Mouse (Mus musculus): ENCODE results near the gene Iqcn.

Iqcn gene

GRCm38 (mm10) chr8:70755661-70756475 lies 52.6 kb downstream of the Iqcn start:
- no peak for DNase-seq (ENCODE audit: low read depth)

DNA sequence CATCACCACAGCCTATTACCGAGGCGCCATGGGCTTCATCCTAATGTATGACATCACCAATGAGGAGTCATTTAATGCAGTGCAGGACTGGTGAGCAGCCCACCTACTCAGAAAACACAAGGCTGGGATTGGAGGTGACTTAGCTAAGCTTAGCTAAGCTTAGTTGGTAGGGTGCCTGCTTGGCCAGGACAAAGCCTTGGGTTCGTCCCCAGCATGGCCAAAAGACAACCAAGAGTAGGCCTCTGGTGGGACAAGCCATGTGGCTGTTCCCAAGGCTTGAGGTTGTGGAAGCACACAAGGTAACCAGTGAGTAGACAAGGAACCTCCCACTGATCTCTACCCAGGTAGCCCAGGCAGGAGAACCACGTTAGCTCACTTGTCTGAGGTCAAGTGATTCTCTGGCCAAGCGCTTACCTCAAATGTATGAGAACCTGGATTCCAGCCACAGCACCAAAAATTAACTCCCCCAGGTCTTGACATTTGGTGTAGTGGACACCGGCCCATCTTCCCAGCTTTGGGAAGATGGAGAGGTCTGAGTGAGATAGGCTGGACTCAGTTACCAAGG lies 53.3 kb downstream of the Iqcn start:
- DNase-seq (ENCODE audit: low read depth), result no peak

- no peak for DNase-seq (ENCODE audit: low read depth)
Observed at GRCm38 (mm10) chr8:70757523-70758307, 54.5 kb downstream of the Iqcn start.

DNA sequence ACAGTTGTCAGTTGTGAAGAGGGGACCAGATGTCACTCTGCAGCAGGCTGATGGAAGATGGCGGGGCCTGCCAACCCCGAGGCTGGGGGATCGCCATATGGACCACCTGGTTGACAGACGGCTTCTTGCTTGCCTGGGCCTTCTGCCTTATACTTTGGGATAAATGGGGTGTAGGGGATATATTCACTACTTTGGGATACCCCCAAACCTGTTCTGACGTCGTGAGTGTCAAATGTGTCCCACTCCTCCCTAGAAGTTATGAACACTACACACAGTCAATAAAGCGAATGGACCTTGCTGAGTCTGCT lies 55.0 kb downstream of the Iqcn start:
- DNase-seq (ENCODE audit: low read depth), result no peak

GRCm38 (mm10) chr8:70758616-70759561 lies 55.6 kb downstream of the Iqcn start:
- no peak for DNase-seq (ENCODE audit: low read depth)

DNA sequence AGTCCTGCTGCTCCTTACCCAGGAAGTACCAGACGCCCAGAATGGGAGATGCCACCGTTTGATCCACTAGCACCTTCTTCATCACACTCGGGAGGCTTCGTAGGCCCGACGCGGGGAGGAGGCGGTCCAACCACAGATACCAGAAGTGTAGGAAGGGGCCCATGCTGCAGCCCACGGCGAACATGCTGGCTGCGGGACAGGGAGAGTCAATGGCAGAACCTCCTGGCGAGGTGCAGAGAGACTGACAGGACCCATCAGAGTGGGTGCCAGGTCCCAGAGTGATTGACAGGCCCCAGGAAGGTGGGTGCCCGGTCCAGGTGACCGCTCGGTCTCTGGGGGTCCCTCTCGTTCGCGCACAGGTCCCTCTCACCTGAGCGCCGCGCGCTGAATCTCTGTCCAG lies 57.1 kb downstream of the Iqcn start:
- DNase-seq (ENCODE audit: low read depth), result no peak

DNA sequence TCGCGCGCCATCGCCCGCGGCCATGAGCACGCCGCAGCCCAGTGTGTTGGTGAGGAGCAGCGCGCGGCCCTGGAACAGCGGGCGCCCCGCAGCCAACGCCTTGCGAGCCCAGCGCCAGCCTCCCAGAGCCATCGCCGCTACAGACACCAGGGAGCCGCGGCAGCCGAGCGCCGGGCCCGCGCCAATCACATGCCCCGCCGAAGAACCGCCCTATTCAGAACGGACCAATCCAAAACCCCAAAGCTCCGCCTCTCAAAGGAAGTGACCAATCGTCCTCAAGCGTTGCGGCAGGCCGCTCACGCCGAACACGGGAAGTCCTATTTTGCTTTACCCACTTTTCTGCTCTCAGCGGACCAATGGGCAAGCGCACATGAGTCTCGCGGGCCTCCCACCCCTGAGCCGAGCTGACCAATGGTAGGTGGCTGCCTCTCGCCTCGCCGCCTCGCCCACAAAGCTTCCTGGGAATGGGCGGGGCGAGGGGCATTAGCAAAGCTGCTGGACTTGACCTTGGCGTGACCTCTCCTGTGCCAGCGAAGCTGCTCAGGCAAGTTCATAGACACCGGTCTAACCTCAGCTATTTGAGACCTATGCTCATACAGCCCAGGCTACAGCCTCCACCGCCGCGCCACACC lies 57.6 kb downstream of the Iqcn start, which contains the start of gene Mpv17l2:
Mpv17l2 (minus strand) TSS at position 172 of the 632 bp plus-strand sequence.
- peak; percentile 98 for DNase-seq (ENCODE audit: low read depth)

GRCm38 (mm10) chr8:70762118-70762517 lies 58.9 kb downstream of the Iqcn start:
- DNase-seq (ENCODE audit: low read depth), result no peak

- no peak for DNase-seq (ENCODE audit: low read depth)
Observed at GRCm38 (mm10) chr8:70763354-70763753, 60.1 kb downstream of the Iqcn start.

DNA sequence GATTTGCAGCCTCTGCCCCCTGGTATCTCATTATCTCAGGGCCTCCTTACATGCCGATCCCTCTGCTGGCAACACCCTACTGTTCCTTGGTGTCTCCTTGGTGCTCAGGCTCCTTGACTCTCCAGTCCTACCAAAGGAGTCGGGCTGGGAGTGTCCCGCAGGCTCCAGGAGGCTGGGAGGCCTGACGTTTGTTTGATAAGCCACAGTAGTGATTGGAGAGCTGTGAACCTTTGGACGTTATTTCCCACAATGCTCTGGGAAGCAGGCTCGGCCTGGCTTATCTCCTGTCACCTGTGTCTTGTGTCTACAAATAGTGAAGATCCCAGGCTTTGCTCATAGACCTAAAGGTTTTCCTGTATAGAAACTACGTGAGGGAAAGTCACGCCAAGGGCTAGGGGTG lies 60.8 kb downstream of the Iqcn start:
- no peak for DNase-seq (ENCODE audit: low read depth)

GRCm38 (mm10) chr8:70764676-70765075 lies 61.4 kb downstream of the Iqcn start:
- no peak for DNase-seq (ENCODE audit: low read depth)

- no peak for DNase-seq (ENCODE audit: low read depth)
Observed at GRCm38 (mm10) chr8:70765329-70765728, 62.1 kb downstream of the Iqcn start.

DNA sequence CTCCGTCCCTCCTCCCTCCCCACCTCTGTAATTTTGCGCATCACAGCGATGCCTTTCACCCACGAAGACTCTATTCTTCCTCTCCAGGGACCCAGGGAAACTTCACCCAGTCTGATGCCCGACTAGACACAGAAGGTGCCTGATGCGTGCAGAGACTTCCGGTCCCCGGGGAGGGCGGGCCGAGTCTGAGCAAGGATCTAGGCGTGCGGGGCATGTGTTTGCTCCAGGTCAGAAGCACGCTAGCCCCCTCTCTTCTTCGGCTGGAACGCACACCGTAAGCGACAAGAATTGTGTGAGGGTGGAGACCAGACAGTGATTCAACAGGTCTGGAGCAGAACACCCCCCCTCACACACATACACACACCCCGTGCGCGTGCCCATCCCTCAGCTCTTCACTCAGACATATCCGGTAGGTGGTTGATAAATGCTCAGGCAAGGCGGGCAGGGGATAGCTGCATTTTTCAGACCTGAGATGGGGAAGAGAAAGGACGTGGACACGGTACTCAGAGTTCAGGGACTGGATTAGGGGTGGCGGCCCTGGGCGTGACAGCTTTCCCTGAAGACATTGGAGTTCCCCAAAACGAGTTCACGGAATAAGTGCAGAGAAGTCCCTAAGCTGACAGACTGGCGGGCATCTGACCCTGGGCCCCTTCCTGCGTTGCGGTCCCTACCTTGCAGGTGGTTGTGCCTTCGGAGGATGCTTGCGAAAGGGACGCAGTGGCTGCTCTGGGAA lies 62.7 kb downstream of the Iqcn start:
- no peak for DNase-seq (ENCODE audit: low read depth)

DNA sequence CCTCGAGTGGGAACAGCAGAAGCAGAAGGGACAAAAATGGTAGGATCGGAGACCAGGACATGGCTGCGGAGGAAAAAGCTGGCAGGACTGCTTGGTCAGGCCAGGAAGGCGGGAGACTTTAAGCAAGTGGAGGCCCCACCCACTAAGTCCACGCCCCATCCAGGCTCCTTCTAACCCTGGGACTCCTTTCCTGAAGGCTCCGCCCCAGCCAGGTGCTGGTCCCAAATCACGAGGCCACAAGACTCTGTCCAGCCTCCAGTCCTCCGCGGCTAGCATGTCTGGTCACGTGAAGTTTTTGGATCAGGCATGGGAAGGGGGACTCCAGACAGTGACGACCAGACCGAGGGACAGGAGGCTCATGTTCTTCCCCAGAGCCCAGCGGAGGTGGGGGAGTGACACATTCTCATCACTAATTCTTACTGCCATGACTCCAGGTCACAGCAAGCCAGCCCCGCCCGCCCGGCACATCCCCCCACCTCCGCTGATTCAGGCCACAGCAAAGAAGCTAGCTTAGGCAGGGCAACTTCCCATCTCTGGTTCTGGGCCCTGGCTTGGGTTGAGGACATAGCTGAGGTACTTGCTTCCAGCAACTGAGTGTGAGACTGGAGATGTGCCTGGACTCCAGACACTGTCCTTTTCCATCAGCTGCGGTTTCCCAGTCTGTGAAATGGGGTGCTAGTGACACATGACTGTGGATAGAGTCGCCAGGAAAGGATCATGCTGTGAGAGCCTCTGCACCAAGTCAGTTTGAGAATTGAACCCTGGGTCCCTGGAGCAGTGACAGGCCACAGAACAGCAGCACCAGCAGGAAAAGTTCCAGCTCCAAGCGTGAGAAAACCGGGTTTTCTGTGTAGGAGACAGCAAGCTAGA lies 63.5 kb downstream of the Iqcn start:
- DNase-seq (ENCODE audit: low read depth), result no peak
